Mouse (Mus musculus): ENCODE data around the gene Kdr. TPM values are rescaled to one million over a fixed set of nuclear protein-coding genes. Genes with fewer than 3 reads are reported as not detected.
A peak's percentile ranks its signal among the peaks of the same experiment; 100 is the strongest.
"Not testable (repeated sequence)": the region's sequence is repeated elsewhere in the genome, so short reads cannot be mapped to it uniquely, and the experiment has no call there.

The Kdr gene
- total RNA-seq, 2 experiments from 2014 or later: 124 to 160 TPM

DNA sequence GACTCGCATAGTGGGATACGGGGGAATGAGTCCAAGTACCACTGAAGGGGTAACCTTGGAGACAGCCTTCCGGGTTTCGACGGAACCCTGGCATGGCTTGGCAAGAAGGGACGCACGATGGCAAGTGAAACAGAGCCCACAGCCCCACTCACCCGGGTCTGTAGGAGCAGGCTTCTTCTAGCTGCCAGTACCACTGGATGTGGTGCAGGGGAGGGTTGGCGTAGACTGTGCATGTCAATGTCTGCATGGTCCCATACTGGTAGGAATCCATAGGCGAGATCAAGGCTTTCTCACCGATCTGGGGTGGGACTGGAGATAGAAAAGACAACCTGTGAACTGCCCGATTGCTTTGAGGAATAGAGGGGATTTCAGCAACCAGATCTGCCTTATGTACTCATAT lies 15.7 kb downstream of the Kdr start:
- intact Hi-C loops (cut with DNase I): no loop called here
- no peak for DNase-seq

- intact Hi-C loops (cut with DNase I): loop anchor here (2.0 kb wide), 1 partner anchor 15 kb away; no protein-coding TSS in a partner anchor
- DNase-seq: peak in 1 of 2 experiments; percentile 23
These were observed 16.4 kb downstream of the Kdr start for GRCm38 (mm10) chr5:75961741-75962469.

DNA sequence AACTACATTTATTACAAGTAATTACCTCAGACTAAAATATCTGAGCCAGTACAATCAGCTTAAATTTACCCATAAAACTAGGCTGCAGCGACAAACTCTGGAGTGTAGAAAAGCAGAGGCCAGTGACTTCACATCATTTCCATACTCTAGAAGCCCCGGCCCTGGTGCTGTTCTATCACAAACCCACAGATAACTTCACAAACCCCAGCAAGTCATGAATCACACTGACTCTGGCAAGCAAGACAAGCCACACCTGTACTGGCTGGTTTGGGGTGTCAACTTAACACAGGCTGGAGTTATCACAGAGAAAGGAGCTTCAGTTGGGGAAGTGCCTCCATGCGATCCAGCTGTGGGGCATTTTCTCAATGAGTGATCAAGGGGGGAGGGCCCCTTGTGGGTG lies 18.4 kb downstream of the Kdr start:
- DNase-seq: no peak
- intact Hi-C loops (cut with DNase I): loop anchor here (2.0 kb wide), 1 partner anchor 13 kb away; no protein-coding TSS in a partner anchor

- intact Hi-C loops (cut with DNase I): no loop called here
- no peak for DNase-seq
These were observed 21.7 kb downstream of the Kdr start for GRCm38 (mm10) chr5:75956526-75956925.

DNA sequence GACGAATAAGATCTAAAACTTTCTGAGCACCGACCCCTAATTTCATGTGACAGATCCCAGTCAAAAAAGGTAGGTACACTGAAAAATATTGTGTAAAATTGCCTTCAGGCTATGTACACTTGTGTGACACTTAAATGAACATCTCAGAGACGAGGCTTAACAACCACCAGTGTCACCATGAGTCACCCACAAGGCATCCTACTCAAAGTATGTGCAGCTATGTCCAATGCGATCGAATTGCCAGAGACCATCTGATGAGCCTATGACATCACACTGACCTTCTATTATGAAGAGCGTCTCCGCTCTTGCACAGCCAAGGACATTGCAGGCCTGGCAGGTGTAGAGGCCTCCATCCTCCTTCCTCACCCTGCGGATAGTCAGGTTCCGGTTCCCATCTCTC lies 22.4 kb downstream of the Kdr start:
- DNase-seq: no peak
- intact Hi-C loops (cut with DNase I): no loop called here

- DNase-seq: no peak
- intact Hi-C loops (cut with DNase I): no loop called here
These were observed 23.4 kb downstream of the Kdr start for GRCm38 (mm10) chr5:75954778-75955330.

GRCm38 (mm10) chr5:75954218-75954617 lies 24.0 kb downstream of the Kdr start:
- no peak for DNase-seq
- intact Hi-C loops (cut with DNase I): no loop called here

GRCm38 (mm10) chr5:75952131-75952795 lies 26.0 kb downstream of the Kdr start:
- no peak for DNase-seq
- intact Hi-C loops (cut with DNase I): no loop called here

DNA sequence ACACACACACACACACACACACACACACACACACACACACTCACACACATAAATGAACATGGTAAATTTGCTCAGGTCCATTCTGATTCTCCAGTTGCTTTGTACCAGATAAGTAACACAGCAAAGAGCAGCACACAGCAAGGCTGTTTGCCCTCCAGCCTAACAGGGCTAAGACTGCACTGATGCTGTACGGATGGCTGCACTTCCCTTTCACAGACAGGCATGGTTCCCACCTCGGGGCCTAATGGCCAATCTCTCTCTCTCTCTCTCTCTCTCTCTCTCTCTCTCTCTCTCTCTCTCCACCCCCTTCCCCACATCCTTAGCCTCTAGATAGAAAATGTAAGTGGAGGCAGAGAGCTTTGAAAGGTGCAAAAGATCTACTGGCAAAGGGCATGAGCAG lies 27.4 kb downstream of the Kdr start:
- DNase-seq: no peak
- intact Hi-C loops (cut with DNase I): no loop called here

- intact Hi-C loops (cut with DNase I): no loop called here
- no peak for DNase-seq
These were observed 32.9 kb downstream of the Kdr start for GRCm38 (mm10) chr5:75945394-75945793.

- no peak for DNase-seq
- intact Hi-C loops (cut with DNase I): no loop called here
These were observed 35.0 kb downstream of the Kdr start for GRCm38 (mm10) chr5:75943301-75943700.

GRCm38 (mm10) chr5:75941775-75942580 lies 36.3 kb downstream of the Kdr start:
- no peak for DNase-seq
- intact Hi-C loops (cut with DNase I): no loop called here

- no peak for DNase-seq
- intact Hi-C loops (cut with DNase I): no loop called here
These were observed 39.0 kb downstream of the Kdr start for GRCm38 (mm10) chr5:75939144-75939732.

GRCm38 (mm10) chr5:75938012-75938411 lies 40.2 kb downstream of the Kdr start:
- intact Hi-C loops (cut with DNase I): no loop called here
- no peak for DNase-seq

GRCm38 (mm10) chr5:75936223-75936622 lies 42.0 kb downstream of the Kdr start:
- intact Hi-C loops (cut with DNase I): no loop called here
- DNase-seq: no peak

DNA sequence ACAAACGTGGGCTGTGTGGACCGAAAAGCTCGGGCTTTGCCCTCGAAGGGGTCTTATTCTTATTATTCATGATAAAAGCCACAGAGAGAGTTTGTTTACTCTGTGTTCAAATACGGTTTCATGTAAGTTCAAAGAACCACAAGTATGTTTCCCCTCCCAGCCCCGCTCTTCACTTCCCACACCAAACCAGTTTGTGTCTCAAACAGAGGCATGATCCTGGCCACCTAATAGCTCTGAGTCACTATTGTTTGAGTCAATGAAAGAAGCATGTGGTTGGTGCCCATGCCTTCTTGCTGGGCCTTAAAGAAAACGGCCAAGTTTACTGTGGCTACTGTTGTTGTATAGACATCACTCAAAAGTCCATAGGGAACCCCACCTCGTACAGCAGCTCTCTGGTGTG lies 43.0 kb downstream of the Kdr start:
- intact Hi-C loops (cut with DNase I): no loop called here
- DNase-seq: no peak

DNA sequence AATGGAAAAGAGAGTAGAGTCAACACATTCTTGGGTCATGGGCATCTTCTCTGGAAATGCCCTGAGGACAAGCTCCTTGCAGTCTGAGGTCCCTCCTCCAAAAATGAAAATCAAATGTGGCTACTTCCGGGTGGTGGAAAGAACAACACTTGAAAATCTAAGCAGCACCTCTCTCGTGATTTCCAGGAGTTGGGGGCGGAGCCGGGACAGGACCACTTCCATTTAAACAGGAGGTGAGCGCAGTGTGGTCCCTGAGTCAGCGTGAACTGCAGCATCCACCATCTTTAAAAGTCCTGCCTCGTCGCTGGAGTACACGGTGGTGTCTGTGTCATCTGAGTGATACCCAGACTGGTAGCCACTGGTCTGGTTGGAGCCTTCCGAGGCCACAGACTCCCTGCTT lies 44.1 kb downstream of the Kdr start:
- intact Hi-C loops (cut with DNase I): no loop called here
- no peak for DNase-seq

- DNase-seq: peak; percentile 91
- intact Hi-C loops (cut with DNase I): no loop called here
These were observed 44.7 kb downstream of the Kdr start for GRCm38 (mm10) chr5:75933521-75934044.

GRCm38 (mm10) chr5:75931458-75931857 lies 46.8 kb downstream of the Kdr start:
- intact Hi-C loops (cut with DNase I); DNase-seq: not testable (repeated sequence)

DNA sequence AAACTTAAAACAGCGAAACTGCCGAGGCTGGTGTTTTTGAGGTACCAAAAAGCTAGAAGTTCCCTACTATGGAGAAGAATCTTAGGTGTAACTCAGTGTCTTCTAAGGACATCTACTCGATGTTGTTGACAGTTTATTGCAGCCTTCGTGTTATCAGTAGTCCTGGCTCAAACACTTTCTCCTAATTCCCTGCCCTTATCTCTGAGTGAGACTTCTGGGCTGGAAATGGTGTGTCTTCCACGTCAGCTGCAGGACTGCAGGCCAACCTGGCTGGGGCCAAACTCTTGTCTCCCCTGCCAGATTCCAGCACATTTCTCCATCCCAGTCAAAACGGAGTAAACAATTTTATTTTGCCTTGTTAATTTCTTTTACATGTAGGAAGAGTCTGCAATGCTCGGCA lies 48.3 kb downstream of the Kdr start:
- intact Hi-C loops (cut with DNase I): no loop called here
- DNase-seq: peak; percentile 37 to 48

All from heart, postnatal 10 days (tissue).